Mouse (Mus musculus) C2C12 (cell line): ENCODE data around the gene Arid5b. TPM values are rescaled to one million over a fixed set of nuclear protein-coding genes. Genes with fewer than 3 reads are reported as not detected.

Experiments used
- H3K27me3 ChIP-seq: one replicate; pipeline ENCODE4 v1.6.1; 2011; ENCODE audit not compliant: control insufficient read depth, insufficient read depth, insufficient read length
- H3K36me3 ChIP-seq: one replicate; pipeline ENCODE4 v1.6.1; 2011; ENCODE audit not compliant: control insufficient read depth, insufficient read depth
- H3K4me3 ChIP-seq: one replicate; pipeline ENCODE4 v1.5.1; 2011; ENCODE audit warnings: mild to moderate bottlenecking, control low read depth; ENCODE audit not compliant: poor library complexity, insufficient read depth, severe bottlenecking
- H3K79me2 ChIP-seq: one replicate; pipeline ENCODE4 v1.6.1; 2011; ENCODE audit not compliant: control insufficient read depth, insufficient read depth
- H3K79me3 ChIP-seq: one replicate; pipeline ENCODE4 v1.6.1; 2011; ENCODE audit warnings: low read depth, control low read depth
- H3ac ChIP-seq: one replicate; pipeline ENCODE3; 2011; ENCODE audit warnings: low read depth; ENCODE audit not compliant: control insufficient read depth, insufficient read length
- CEBPB ChIP-seq: IDR thresholded peaks from one replicate; pipeline ENCODE4 v1.6.1; 2011; ENCODE audit warnings: low read depth, mild to moderate bottlenecking, control low read depth, moderate library complexity
- CTCF ChIP-seq: IDR thresholded peaks from one replicate; pipeline ENCODE4 v1.5.1; 2011; ENCODE audit not compliant: control insufficient read depth, insufficient read depth, insufficient read length
- FOSL1 ChIP-seq: IDR thresholded peaks from one replicate; pipeline ENCODE4 v1.8.0; 2011; ENCODE audit warnings: mild to moderate bottlenecking, low read length; ENCODE audit not compliant: poor library complexity, insufficient read depth, severe bottlenecking
- MAX ChIP-seq: IDR thresholded peaks from one replicate; pipeline ENCODE4 v1.6.1; 2011; ENCODE audit warnings: mild to moderate bottlenecking, control low read depth
- MYOD1 ChIP-seq: IDR thresholded peaks from one replicate; pipeline ENCODE4 v1.6.1; 2011; ENCODE audit warnings: low read depth; ENCODE audit not compliant: control insufficient read depth, insufficient read length
- MYOG ChIP-seq: IDR thresholded peaks from one replicate; pipeline ENCODE4 v1.6.1; 2011; ENCODE audit not compliant: control insufficient read depth, insufficient read length; ENCODE audit errors: extremely low read depth
- USF1 ChIP-seq: IDR thresholded peaks from one replicate; pipeline ENCODE4 v1.6.1; 2011; ENCODE audit warnings: low read depth, mild to moderate bottlenecking, control low read depth, moderate library complexity
- polyA plus RNA-seq: library from polyadenylated mRNA; unstranded; fragments of >200 nt; fragmentation: generic; extraction: Trizol; gene quantifications from one replicate; pipeline ENCODE4 v1.2.1, GENCODE M21; 2012; ENCODE audit warnings: missing spikeins

The Arid5b gene
- polyA plus RNA-seq, 1 experiment, result 6.0 TPM

DNA sequence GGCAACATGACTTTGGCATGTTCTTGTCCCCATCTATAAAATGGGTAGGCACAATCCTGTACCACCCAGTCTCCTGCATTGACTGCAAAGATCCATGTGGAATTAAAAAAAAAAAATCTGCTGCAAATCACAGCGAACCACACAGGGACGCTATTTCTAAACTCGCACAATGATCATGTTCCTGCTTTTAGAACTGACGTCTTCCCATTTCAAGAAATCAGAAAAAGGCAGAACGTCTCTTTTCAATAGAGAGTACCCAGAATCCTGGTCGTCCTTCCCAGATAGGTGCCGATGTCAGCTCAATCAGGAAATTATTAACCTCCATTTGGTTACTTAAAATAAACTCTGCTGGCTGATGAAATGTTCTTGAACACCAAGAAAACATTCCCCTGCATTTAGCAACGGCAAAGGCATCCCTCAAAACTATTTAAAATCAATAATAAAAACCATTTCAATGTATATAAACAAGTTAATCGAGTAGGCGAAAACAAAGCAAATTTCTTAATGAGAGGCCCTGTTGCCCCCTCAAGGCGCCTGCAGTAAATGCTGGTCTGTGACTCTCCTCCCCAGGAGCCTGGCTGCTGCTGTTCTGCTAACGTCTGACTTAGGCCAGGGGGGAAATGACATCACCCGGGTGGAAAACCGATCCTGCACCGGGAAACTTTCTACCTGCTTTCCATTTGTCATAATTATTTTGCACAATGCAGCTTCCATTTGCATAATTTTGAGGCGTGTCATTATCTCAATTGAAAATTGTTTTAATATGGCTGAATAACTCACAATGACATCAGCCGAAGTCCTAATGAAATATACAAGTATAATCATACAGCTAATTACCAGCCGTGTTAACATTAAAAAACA lies 3.4 kb downstream of the Arid5b start:
- H3K4me3 ChIP-seq, result no peak overlapping the region
- no peak overlapping the region for H3ac ChIP-seq
- TF ChIP-seq FOSL1 (no peak), MAX (no peak), USF1 (no peak), MYOD1 (no peak), CTCF (no peak)
- no peaks in the 10 kb centered on the region for H3K27me3 ChIP-seq
- peaks cover 35% of the 10 kb centered on the region for H3K79me3 ChIP-seq
- H3K79me2 ChIP-seq, result peaks cover 79% of the 10 kb centered on the region
- peaks cover 28% of the 10 kb centered on the region for H3K36me3 ChIP-seq

- Histone ChIP-seq H3K79me3 (peaks cover 40% of the 10 kb centered on the region), H3K36me3 (peaks cover 41% of the 10 kb centered on the region), H3K79me2 (peaks cover 95% of the 10 kb centered on the region), H3K27me3 (no peaks in the 10 kb centered on the region), H3K4me3 (no peak overlapping the region), H3ac (no peak overlapping the region)
- TF ChIP-seq CTCF (no peak), FOSL1 (no peak), CEBPB (no peak), MYOG (no peak), USF1 (no peak), MYOD1 (no peak), MAX (no peak)
Observed at GRCm38 (mm10) chr10:68269789-68270188, 8.8 kb downstream of the Arid5b start.

DNA sequence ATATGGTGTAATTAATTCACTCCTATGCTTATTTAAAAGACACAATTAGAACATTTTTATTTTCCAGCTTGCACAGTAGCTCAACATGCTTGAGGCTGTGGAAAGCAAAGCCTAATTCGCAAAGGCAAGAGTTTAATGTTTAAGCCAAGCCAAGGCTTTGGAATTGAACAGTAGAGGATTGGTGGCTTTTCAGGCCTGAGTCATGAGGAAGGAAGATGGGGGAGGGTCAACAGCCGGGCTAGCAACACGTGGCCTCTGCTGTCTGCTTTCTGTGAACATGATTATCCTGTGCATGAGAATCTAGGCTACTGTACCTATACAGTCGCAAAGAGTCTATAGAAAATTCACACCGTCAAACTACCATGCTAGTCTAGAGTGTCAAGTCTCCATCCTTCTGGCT lies 9.9 kb downstream of the Arid5b start:
- Histone ChIP-seq H3ac (no peak overlapping the region), H3K79me2 (peaks cover 95% of the 10 kb centered on the region), H3K36me3 (peaks cover 40% of the 10 kb centered on the region), H3K79me3 (peaks cover 43% of the 10 kb centered on the region), H3K4me3 (no peak overlapping the region), H3K27me3 (no peaks in the 10 kb centered on the region)
- TF ChIP-seq CEBPB (no peak), MYOD1 (no peak), FOSL1 (no peak), CTCF (no peak), USF1 (no peak), MAX (no peak), MYOG (no peak)

DNA sequence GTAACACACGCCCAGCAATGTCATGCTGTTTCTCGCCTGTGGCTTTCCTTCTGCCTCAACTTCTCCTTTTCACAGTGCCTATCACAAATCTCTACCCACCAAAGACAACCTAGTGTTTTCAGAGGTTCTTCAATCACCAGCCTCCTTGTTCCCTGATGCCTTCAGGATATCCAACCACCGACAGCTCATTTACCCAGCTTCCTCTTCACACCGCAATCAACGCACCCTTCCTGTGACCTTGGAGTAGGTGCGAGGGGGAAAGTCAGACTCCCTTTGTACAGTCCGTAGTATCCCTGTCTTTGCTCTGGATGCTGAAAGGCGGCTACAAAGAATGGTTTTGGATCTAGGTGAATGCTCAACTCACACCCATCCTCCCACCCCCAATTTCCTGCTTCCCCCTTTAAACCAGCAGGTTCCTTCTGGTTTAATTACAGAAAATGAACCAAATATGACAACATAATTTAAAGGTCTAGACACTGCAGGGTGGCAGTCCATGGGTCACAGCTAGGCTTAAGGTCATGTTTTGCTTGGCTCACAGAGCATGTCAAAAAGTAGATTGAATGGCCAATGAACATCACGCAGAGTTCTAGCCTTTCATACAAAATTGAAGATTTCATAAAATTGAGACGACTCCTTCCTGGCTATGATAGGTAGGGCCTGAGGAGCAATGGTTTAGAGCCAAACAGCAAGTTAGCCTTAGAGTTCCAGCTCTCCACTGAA lies 14.4 kb downstream of the Arid5b start:
- peaks cover 69% of the 10 kb centered on the region for H3K79me2 ChIP-seq
- peaks cover 32% of the 10 kb centered on the region for H3K36me3 ChIP-seq
- no peaks in the 10 kb centered on the region for H3K27me3 ChIP-seq
- H3ac ChIP-seq, result no peak overlapping the region
- no peak overlapping the region for H3K4me3 ChIP-seq
- TF ChIP-seq MYOD1 (no peak), MYOG (no peak), MAX (no peak)
- peaks cover 28% of the 10 kb centered on the region for H3K79me3 ChIP-seq

- no peak for TF ChIP-seq CEBPB
- TF ChIP-seq FOSL1, result no peak
- no peak for TF ChIP-seq MYOD1
- TF ChIP-seq USF1, result no peak
- no peak for TF ChIP-seq MAX
- TF ChIP-seq CTCF, result no peak
- TF ChIP-seq MYOG, result no peak
- peaks cover 38% of the 10 kb centered on the region for H3K36me3 ChIP-seq
Observed at GRCm38 (mm10) chr10:68263296-68263968, 15.1 kb downstream of the Arid5b start.

GRCm38 (mm10) chr10:68259601-68260000 lies 18.9 kb downstream of the Arid5b start:
- Histone ChIP-seq H3K79me3 (peaks cover 11% of the 10 kb centered on the region), H3K79me2 (peaks cover 37% of the 10 kb centered on the region), H3K36me3 (peaks cover 30% of the 10 kb centered on the region), H3K4me3 (no peak overlapping the region), H3ac (no peak overlapping the region), H3K27me3 (no peaks in the 10 kb centered on the region)
- TF ChIP-seq MYOD1 (no peak), MYOG (no peak)

More at GRCm38 (mm10) chr10:68263296-68263968, 15.1 kb downstream of the Arid5b start:
- Histone ChIP-seq H3K79me3 (peaks cover 24% of the 10 kb centered on the region), H3ac (no peak overlapping the region), H3K4me3 (no peak overlapping the region), H3K27me3 (no peaks in the 10 kb centered on the region), H3K79me2 (peaks cover 62% of the 10 kb centered on the region)
